Mouse (Mus musculus): ENCODE measurements around the gene Cav3.
A peak's percentile ranks its signal among the peaks of the same experiment; 100 is the strongest.

Cav3 gene

DNA sequence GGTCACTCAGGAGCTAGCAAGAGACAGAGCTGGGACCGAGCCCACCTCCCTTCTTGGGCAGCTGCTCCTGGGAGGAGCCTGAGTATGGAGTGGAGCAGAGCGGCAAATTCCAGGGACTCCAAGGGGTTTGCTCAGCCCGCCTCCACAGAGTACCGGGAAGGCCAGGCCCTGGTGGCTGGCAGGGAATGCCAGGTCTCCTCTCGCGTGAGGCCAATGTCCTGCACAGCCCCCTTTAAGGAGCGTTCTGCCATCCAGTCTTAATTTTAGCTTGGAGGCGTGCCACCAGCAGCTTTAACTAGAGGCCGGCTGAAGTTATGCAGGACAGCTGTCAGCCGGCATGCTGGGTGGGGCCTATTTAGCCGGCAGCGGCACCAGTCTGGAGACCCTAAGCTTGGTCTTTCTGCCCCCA is at the start of gene Cav3:
Cav3 (plus strand) TSS at position 165 of the 409 bp plus-strand sequence.
- no peak for DNase-seq

DNA sequence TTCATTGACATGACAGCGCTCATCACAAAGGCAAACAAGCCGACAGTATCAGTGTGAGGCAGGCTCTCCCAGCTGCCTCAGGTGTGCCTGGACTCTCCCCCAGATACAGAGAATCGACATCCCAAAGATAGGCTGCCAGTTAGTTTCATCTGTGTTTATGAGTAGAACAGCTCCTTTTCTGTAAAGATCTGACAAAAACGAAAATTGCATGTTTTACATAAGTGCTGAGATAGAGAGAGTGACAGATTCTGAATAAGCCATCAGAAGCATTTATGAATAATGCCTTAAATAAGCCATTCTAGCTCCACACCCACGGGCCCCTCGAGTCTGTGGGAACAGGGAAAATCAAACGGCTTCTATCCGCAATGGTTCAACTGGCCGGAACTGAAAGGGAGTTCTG is 40.0 kb upstream of the Cav3 start:
- peak; percentile 11 for DNase-seq

DNA sequence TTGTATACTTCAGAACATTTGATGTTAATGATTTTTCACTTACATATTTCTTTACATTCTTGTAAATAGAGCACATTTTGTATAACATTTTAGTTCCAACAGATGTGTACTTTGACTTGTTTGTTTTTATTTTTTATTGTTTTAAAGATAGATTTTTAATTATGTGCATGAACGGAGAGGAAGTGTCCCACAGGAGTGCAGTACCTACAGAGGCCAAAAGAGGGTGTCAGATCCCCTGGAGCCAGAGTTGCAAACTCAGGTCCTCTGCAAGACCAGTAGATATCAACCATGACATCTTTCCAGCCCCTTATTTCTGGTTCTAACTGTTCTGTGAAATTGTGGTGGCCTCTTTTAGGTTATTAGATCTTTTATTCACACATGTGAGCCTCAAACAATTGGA is 38.4 kb upstream of the Cav3 start:
- no peak for DNase-seq

GRCm38 (mm10) chr6:112423746-112424501 is 35.4 kb upstream of the Cav3 start:
- DNase-seq = peak; percentile 28

GRCm38 (mm10) chr6:112426018-112426732 is 33.1 kb upstream of the Cav3 start:
- DNase-seq = no peak

DNA sequence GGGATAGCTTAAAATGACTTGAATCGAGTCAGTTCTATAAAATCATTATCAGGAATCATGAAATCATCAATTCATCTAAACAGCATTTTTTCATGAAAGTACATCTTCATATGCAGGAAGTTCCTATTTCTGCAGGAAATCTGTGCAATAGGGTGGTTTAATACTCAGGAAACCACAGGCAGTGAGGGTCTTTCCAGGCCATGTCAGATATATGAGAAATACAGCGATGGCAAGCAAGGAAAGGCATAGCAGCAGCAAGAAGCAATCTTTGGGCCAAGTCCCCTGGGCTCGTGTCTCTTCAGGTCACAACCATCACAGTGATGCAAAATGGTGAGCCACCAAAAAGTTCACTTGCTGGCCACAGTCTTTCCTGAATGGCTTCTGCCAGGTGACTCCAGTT is 13.6 kb upstream of the Cav3 start:
- no peak for DNase-seq

GRCm38 (mm10) chr6:112461459-112461858 is 2.2 kb downstream of the Cav3 start:
- no peak for DNase-seq

DNA sequence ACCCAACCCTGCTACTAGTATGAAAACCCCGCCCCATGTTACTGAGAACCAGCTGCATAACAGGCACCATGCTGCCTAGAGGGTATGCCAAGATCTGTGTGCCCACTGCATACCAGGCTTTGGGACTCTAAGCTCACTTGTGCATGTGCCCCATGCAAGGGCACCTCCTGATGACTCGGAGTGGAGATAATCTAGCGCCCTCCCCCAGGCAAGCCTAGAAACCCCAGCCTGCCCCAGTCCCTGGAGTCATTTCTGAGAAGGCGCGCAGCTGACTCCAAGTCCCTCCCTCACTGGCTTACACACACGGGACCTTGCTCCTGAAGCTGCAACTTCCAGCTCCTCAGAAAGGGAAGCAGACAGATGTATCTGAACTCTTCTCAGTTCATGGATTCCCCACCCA is 4.0 kb downstream of the Cav3 start:
- DNase-seq = no peak

- DNase-seq = no peak
Measured at GRCm38 (mm10) chr6:112465441-112465840, 6.1 kb downstream of the Cav3 start.

GRCm38 (mm10) chr6:112466001-112466400 is 6.7 kb downstream of the Cav3 start:
- DNase-seq = no peak

- DNase-seq = no peak
Measured at GRCm38 (mm10) chr6:112471644-112472043, 12.3 kb downstream of the Cav3 start.

GRCm38 (mm10) chr6:112479861-112480260 is 20.6 kb downstream of the Cav3 start:
- DNase-seq = no peak

GRCm38 (mm10) chr6:112484316-112484715 is 25.0 kb downstream of the Cav3 start:
- DNase-seq = peak; percentile 29

GRCm38 (mm10) chr6:112487993-112488392 is 28.7 kb downstream of the Cav3 start:
- no peak for DNase-seq

- no peak for DNase-seq
Measured at GRCm38 (mm10) chr6:112488821-112489180, 29.5 kb downstream of the Cav3 start.

GRCm38 (mm10) chr6:112489181-112489909 is 30.0 kb downstream of the Cav3 start:
- DNase-seq = peak; percentile 35

GRCm38 (mm10) chr6:112489910-112490559 is 30.7 kb downstream of the Cav3 start, which contains the start of gene Oxtr:
Gene Oxtr (minus strand): TSS chr6:112489943.
- no peak for DNase-seq

DNA sequence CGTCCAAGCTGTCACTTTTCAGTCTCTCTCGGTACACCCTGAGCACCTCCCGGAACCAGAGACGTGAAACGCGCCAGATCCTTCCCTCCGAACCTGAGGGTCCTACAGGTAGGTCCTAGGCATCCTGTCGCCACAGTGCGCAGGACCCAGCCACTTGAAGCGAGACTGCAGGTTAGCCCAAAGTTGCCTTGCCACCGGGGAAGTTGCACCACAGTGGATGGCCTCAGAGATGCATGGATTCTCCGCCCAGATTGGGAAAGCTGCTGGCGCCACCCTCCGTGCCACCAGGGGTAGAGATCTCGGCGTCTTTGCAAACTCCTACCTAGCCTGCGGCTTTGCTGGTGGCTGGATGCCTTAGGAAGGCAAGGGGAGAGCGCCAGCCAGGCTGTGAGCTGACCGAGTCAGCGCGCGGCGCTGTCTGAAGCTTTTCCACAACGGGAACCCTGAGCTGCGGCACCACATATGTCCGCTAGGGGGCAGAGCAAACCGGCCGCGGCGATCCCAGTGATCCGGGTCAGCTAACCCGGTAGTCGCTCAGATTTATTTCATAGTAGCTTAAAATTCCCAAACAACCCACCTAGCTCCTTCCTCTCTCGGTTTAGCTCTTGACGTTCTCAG is 31.4 kb downstream of the Cav3 start:
- peak; percentile 83 for DNase-seq

DNA sequence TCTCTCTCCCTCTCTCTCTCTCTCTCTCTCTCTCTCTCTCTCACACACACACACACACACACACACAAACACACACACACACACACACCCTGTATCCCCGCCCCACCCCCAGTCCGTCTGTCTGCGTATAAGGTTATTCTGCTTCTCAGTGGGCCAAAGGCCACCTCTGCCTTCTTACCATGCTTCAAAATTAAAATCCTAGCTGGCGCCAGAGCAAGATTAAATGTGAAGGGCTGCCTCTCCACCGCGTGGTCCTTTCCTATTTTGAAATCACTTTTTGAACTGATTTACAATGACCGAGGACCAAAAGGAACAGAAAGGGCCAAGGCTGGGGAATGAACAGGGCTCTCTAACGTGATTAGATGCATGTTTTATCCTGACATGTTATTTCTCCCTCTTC is 32.2 kb downstream of the Cav3 start:
- DNase-seq = no peak

GRCm38 (mm10) chr6:112492656-112493055 is 33.4 kb downstream of the Cav3 start:
- no peak for DNase-seq

DNA sequence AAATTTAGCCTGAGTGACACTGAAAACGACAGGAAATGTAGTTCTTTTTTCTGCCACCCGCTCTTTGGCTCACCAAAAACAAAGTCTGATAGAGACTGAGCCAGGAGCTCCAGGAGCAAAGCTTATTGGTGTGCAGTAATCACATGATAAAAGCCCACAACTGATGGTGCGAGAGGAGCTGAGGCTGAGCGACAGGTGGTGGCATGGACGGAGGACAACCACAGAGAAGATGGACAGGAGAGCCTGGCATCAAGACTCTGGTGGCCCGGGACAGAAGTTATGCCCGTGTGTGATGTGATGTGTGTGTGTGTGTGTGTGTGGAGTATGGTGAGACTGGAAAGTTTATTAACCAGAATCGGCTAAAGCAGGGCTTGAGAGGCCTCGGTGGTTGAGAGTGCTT is 34.1 kb downstream of the Cav3 start:
- no peak for DNase-seq

DNA sequence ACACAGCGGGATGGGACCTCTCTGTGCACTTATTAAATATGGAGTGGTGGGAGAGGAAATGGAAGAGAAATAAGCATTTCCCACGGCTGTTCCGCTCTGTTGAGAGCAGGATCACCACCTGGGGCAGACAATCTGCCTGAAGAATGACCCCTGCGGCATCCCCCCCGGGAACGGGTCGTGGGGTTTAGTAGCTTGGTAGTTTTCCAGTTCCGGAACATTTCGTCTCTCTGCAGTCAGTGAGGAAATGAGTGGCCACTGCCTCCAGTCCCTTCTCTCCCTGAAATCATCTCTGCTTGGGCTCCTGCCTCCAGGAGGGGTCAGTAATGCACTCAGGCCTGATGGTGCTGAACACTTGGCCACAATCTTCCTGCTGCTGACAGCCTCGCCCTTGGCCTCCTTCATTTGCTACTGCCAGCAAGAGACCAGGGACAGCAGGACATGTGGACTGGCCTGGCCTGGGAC is 35.3 kb downstream of the Cav3 start:
- no peak for DNase-seq

GRCm38 (mm10) chr6:112495219-112495618 is 35.9 kb downstream of the Cav3 start:
- no peak for DNase-seq

All from right cerebral cortex, postnatal 25 days (tissue).